Mouse (Mus musculus): Measurements from ENCODE around the gene Grip2. TPM values are rescaled to one million over a fixed set of nuclear protein-coding genes. Genes with fewer than 3 reads are reported as not detected.

Gene Grip2
- total RNA-seq (2014; fragmentation: Nextera tagmentation) (not detected in 2 replicates), total RNA-seq (2017) (not detected in 2 replicates)

DNA sequence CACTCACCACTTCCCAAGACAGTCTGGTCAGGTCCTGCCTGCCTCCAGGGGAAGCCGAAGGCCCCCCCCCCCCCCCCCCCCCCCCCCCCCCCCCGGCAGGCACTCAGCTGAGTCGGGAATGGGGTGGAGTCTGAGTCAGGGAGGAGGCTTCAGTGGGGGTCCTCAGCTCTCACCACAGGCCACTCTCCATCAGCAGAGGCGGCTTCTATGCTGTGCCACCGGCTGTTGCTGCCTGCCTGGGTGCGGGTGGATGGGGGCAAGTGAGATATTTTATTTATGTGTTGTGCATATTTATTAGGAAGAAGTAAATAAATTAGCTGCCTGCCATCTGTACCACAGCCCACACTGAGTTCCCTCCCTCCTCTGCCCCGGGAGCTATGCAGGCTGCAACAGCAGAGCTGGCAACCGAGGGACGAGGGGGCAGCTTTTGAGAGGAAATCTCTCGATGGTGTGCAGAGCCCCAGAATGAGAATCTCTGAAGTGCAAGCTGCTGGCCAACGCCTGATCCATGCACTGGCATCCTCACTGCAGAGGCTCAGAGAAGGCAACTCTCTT, at the start of gene Grip2:
Gene Grip2 (minus strand): TSS at position 235 of the 555 bp plus-strand sequence.
- ATAC-seq (replicated peaks; ENCODE audit: poor library complexity, severe bottlenecking), result no peak

DNA sequence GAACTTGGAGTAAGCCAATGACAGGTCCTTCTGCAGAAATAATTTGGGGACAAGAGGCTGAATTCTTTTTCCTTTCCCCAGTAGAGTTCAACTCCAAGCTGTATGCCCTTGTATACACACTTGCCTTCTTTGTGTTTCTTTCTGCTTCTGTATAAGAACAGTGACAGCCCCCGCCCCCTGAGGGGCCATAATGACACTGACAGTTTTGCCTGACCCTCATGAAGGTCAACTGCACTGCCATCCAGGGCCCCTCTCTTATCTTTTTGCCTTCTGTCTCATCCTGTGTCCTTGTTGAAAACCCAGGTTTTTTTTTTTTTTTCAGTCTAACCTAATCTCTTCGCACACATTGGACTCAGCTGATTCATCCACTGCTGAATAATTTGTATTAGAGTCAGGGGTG, 45.7 kb upstream of the Grip2 start:
- ATAC-seq (replicated peaks; ENCODE audit: poor library complexity, severe bottlenecking), result no peak

GRCm38 (mm10) chr6:91868091-91868490, 41.0 kb upstream of the Grip2 start:
- ATAC-seq (replicated peaks; ENCODE audit: poor library complexity, severe bottlenecking), result no peak

GRCm38 (mm10) chr6:91865601-91866000, 38.6 kb upstream of the Grip2 start:
- peak; percentile 25; the same call in 1 of the 2 replicates for ATAC-seq (replicated peaks; ENCODE audit: poor library complexity, severe bottlenecking)

DNA sequence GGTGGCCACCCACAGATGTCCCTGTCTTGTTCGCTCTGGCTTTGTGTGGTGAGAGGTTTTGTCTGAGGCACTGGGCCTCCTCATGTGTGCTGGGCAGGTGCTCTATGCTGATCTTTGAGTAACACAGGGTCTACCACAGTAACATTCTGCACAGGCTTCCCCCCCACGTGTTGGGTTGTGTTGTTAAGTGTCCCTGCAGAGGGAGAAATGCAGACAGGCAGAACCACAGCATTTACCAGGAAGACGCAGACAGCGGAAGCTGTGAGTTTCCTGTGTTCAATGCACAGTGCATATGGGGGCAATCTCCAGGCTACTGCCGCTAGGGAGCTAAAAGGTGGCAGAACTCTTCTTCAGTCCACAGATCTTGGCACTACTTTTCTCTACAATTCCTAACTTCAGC, 37.5 kb upstream of the Grip2 start:
- ATAC-seq (replicated peaks; ENCODE audit: poor library complexity, severe bottlenecking), result no peak

DNA sequence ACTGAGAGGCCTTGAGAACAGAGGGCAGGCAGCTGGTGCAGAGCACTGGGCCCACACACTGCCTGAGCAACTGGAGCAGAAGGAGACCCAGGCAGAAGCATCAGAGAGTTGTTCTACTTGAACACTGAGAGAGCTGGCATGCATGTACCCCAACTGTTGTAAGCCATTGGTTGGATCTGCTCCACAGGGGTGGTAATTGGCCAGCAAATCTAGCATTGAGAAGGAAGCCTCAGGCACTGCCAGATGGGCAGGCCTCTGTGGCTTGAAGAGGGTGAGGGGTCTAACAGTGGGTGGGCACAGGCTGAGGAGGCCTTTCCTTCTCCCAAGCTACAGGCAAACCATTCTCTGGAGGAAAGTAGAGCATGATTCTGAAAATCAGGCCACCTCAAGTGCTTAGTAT, 35.8 kb upstream of the Grip2 start:
- no peak for ATAC-seq (replicated peaks; ENCODE audit: poor library complexity, severe bottlenecking)

GRCm38 (mm10) chr6:91858339-91858738, 31.3 kb upstream of the Grip2 start:
- no peak for ATAC-seq (replicated peaks; ENCODE audit: poor library complexity, severe bottlenecking)

DNA sequence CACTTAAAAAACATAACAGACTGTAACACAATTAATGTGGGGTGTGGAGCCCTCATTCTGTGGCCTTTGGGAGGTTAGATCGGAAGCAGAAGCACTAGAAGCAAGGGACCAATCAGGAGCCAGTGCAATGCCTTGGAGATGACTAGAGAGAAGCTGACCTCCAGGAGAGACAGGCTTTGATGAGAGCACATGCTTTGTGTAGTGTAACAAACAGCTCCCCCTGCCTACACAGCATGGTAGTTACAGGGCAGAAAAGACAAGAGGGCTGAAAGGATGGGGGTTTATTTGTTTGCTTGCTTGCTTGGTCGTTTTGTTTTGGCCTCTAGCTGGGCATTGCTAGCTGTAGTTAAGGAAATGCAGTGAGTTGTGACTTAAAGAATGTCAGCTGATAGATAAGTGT, 25.5 kb upstream of the Grip2 start:
- peak; percentile 66; the same call in 1 of the 2 replicates for ATAC-seq (replicated peaks; ENCODE audit: poor library complexity, severe bottlenecking)

GRCm38 (mm10) chr6:91843628-91844153, 16.6 kb upstream of the Grip2 start:
- no peak for ATAC-seq (replicated peaks; ENCODE audit: poor library complexity, severe bottlenecking)

GRCm38 (mm10) chr6:91842897-91843627, 16.0 kb upstream of the Grip2 start:
- peak; percentile 50; the same call in 1 of the 2 replicates for ATAC-seq (replicated peaks; ENCODE audit: poor library complexity, severe bottlenecking)

- peak; percentile 62 for ATAC-seq (replicated peaks; ENCODE audit: poor library complexity, severe bottlenecking)
Observed at GRCm38 (mm10) chr6:91839010-91839871, 12.2 kb upstream of the Grip2 start.

- ATAC-seq (replicated peaks; ENCODE audit: poor library complexity, severe bottlenecking), result no peak
Observed at GRCm38 (mm10) chr6:91832863-91833440, 5.9 kb upstream of the Grip2 start.

GRCm38 (mm10) chr6:91827926-91828325, 876 bp upstream of the Grip2 start:
- ATAC-seq (replicated peaks; ENCODE audit: poor library complexity, severe bottlenecking), result no peak

DNA sequence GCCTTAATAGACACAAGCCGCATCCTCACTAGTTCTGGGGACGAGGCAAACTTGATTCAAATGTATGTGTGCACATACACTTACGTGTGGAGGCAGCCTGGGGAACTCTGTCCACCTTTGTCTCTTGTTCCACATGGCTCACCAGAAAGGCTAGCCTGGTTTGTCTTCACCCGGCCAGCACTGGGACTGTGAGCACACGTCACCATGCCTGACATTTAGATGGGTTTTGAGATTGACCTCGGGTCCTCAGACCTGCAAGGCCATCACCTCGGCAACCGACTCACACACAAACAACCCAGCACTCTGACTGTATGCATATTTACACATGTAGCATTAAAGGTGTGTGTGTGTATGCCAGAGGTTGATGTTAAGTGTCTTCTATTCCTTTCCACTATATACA, 8.8 kb downstream of the Grip2 start:
- no peak for ATAC-seq (replicated peaks; ENCODE audit: poor library complexity, severe bottlenecking)

DNA sequence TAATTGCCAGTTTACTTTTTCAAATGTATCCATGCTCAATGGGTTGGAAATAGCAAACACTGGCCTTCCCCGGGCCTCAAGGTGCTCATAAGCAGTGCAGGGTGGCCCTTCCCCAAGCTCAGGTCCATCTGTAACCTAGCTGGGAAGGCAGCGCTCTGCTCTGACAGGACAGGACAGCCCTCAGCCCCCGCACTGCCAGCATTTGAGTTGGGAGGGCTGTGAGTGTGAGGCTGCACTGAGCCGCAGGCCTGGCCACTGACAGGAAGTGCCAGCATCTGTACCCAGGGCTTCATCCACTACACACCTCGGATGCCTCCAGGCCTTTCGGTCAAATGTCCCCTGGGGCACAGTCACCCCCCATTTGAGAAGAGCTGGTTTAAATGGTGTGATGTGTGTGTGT, 11.1 kb downstream of the Grip2 start:
- ATAC-seq (replicated peaks; ENCODE audit: poor library complexity, severe bottlenecking), result no peak

DNA sequence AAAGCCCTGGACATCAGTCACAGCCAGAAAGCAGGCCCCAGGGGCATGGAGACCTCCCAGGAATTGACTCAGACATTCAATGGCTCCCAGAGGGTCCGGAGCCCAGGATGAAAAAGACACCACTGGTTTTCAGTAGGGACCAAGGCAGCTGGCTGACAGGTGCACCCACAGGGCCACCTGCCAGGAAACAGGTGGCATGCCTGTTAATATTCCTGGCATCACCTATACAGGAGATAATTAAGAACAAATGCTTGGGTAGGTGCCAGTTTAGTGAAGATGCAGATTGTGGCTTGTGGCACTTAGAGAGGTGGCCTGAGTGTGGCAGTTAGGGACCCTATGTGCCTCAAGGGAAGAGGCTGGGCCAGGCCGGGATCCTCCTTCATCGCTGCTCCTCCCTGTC, 13.4 kb downstream of the Grip2 start:
- ATAC-seq (replicated peaks; ENCODE audit: poor library complexity, severe bottlenecking), result no peak

DNA sequence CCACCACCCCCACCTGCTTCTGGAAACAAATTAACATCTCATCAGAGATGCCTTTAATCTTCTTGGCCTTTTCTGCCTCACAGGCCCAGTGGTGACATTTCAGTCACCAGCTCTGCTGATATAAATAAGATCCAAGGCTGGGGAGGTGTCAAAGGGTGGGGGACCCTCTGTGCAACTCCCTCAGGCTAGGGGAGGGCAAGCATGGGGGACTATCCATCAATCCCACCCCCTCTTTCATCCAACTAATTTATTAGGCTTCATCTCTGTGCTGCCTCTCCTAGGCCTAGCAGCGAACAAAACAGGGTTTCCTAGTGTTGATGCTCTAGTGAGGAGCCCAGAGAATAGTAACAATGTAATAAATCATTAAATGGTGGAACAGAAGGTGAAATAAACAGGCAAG, 17.0 kb downstream of the Grip2 start:
- ATAC-seq (replicated peaks; ENCODE audit: poor library complexity, severe bottlenecking), result no peak

DNA sequence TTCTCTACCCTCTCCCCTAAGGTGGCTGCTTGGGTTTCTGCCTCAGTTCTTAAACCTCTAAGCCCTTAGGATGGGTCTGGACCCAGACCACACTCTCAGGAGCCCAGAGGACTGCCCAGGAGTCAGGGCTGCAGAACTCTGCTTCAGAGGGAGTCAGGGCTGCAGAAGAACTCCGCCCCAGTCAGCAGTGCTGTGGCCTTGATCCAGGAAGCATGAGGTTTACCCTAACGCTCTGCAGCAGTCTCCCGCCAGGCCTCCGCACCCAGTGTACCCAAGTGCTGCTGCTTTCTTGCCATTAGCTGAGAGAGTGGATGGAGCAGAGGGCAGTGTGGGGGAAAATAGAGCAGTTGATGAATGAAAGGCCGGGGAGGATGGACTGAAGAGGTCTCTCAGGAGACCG, 19.0 kb downstream of the Grip2 start:
- no peak for ATAC-seq (replicated peaks; ENCODE audit: poor library complexity, severe bottlenecking)

GRCm38 (mm10) chr6:91807169-91807568, 19.9 kb downstream of the Grip2 start:
- ATAC-seq (replicated peaks; ENCODE audit: poor library complexity, severe bottlenecking), result peak; percentile 14; the same call in 1 of the 2 replicates

GRCm38 (mm10) chr6:91804177-91804576, 22.9 kb downstream of the Grip2 start:
- ATAC-seq (replicated peaks; ENCODE audit: poor library complexity, severe bottlenecking), result no peak

All from granulocyte monocyte progenitor cell, adult 5-6 weeks (primary cell).